Mouse (Mus musculus) ES-Bruce4 (cell line): Measurements from ENCODE around the gene Ubl4b.
A peak's percentile ranks its signal among the peaks of the same experiment; 100 is the strongest.

Source experiments
- CTCF ChIP-seq: IDR thresholded peaks from one replicate; pipeline ENCODE4 v1.8.1; 2011; ENCODE audit warnings: low read depth, low read length
- EP300 ChIP-seq: IDR thresholded peaks from 2 replicates; pipeline ENCODE4 v1.6.1; 2011; ENCODE audit warnings: low read depth, low read length; ENCODE audit not compliant: insufficient read depth

- TF ChIP-seq CTCF (peak; percentile 44), EP300 (no peak)
Measured at GRCm38 (mm10) chr3:107579466-107579865, 24.6 kb upstream of the Ubl4b start.
